Mouse (Mus musculus): ENCODE measurements around the gene Zkscan4.

DNA sequence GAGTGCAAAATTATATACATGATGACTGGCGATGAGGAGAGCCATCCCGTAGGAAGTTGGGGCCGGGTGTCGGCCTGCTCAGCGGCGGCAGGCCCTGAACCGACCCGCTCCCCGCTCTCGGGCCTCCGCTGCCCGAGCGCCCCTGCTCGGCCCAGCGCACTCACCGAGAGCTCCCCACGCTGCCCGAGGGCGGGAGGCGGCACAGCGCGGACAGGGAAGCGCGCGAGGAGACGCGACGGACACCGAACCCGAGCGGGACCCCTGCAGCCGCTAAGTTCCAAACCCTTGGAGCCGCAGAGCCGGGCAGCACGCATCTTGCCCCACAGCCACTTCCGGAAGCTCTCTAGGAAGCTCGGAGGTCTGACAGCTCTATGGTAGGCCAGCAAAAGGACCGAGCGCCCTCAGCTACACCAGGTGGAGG, 52.1 kb downstream of the Zkscan4 start, which contains the start of gene Zkscan8:
- TF ChIP-seq POLR2A (IDR thresholded peaks at IDR 0.05; ENCODE audit: low read depth, low read length): no peak
- no peak for TF ChIP-seq CTCF (IDR thresholded peaks at IDR 0.05; ENCODE audit: extremely low read depth, insufficient read depth, insufficient read length, insufficient replicate concordance)
